Mouse (Mus musculus): ENCODE data around the gene Gm20441.

- TF ChIP-seq CTCF (IDR thresholded peaks at IDR 0.05; ENCODE audit: insufficient read depth, low read length) = no peak
- TF ChIP-seq POLR2A (IDR thresholded peaks at IDR 0.05; ENCODE audit: borderline replicate concordance, extremely low read depth, low read depth, low read length) = no peak
These were observed 47.8 kb upstream of the Gm20441 start for GRCm38 (mm10) chr10:75828500-75828931.
